Mouse (Mus musculus) brain, embryonic 14.5 days (tissue): ENCODE measurements around the gene Gm8206. TPM values are rescaled to one million over a fixed set of nuclear protein-coding genes. Genes with fewer than 3 reads are reported as not detected.
"Not testable (repeated sequence)": the region's sequence is repeated elsewhere in the genome, so short reads cannot be mapped to it uniquely, and the experiment has no call there.

Experiments used
- DNase-seq: peaks from one replicate; pipeline ENCODE4 v3.0.0-alpha.2; 2011; ENCODE audit warnings: low read depth
- CTCF ChIP-seq: fragments of 200-500 bp; IDR thresholded peaks from 2 replicates; pipeline ENCODE4 v1.5.1; 2012; ENCODE audit warnings: inconsistent platforms, mild to moderate bottlenecking, moderate library complexity, borderline replicate concordance; ENCODE audit not compliant: insufficient read depth, insufficient read length; ENCODE audit errors: extremely low read depth
- polyA plus RNA-seq: library from polyadenylated mRNA; depleted of rRNA; stranded (reverse); fragments of >200 nt; gene quantifications from 2 replicates; pipeline ENCODE4 v1.2.3, GENCODE M21; 2012; rRNA removed

Gene Gm8206
- polyA plus RNA-seq: 3.6 and 4.0 TPM in 2 replicates

GRCm38 (mm10) chr14:6093842-6094241 lies at the start of gene Gm8206:
Gm8206 (minus strand) TSS chr14:6093942.
- not testable (repeated sequence) for DNase-seq

- not testable (repeated sequence) for DNase-seq
Measured at GRCm38 (mm10) chr14:6125707-6126106, 32.0 kb upstream of the Gm8206 start, which contains the start of gene Gm3476. Gm3476 (minus strand) TSS chr14:6125807.

GRCm38 (mm10) chr14:6108272-6108925 lies 14.7 kb upstream of the Gm8206 start, which contains the start of gene Gm3468:
Gm3468 (minus strand) TSS chr14:6108665.
- DNase-seq: peak; percentile 76
- TF ChIP-seq CTCF: peak; percentile 41; the same call in 1 of the 2 replicates

GRCm38 (mm10) chr14:6107500-6107899 lies 13.8 kb upstream of the Gm8206 start:
- DNase-seq: peak; percentile 31

- DNase-seq: not testable (repeated sequence)
Measured at GRCm38 (mm10) chr14:6058167-6058566, 35.6 kb downstream of the Gm8206 start, which contains the start of gene Gm6337. Gm6337 (minus strand) TSS chr14:6058267.

- not testable (repeated sequence) for DNase-seq
Measured at GRCm38 (mm10) chr14:5987136-5987535, 106.6 kb downstream of the Gm8206 start.

GRCm38 (mm10) chr14:5979037-5979436 lies 114.7 kb downstream of the Gm8206 start, which contains the start of gene Gm3453:
Gm3453 (minus strand) TSS chr14:5979137.
- not testable (repeated sequence) for DNase-seq

Other genes starting within 250 kb of the Gm8206 start
- gene Gm8237, start 213.6 kb downstream of the Gm8206 start, polyA plus RNA-seq: 0.74 and 1.2 TPM in 2 replicates
- gene Gm3248, start 132.2 kb downstream of the Gm8206 start, polyA plus RNA-seq: 2.1 and 2.8 TPM in 2 replicates
- gene Gm3453, start 114.8 kb downstream of the Gm8206 start, polyA plus RNA-seq: not detected in 2 replicates
- not detected in 2 replicates for gene Gm6337, start 35.7 kb downstream of the Gm8206 start, polyA plus RNA-seq
- gene Gm3468, start 14.7 kb upstream of the Gm8206 start, polyA plus RNA-seq: 7.8 and 8.5 TPM in 2 replicates
- gene Gm3476, start 31.9 kb upstream of the Gm8206 start, polyA plus RNA-seq: not detected in 2 replicates
- not detected in 2 replicates for gene Gm21560, start 125.3 kb upstream of the Gm8206 start, polyA plus RNA-seq
- 2.6 and 3.1 TPM in 2 replicates for gene Gm3411, start 193.3 kb upstream of the Gm8206 start, polyA plus RNA-seq
- 0.36 TPM in 1 of 2 replicates, not detected in the other for gene Gm21103, start 210.9 kb upstream of the Gm8206 start, polyA plus RNA-seq
- not detected in 2 replicates for gene Gm3618, start 249.7 kb upstream of the Gm8206 start, polyA plus RNA-seq